Mouse (Mus musculus) limb, embryonic 12.5 days (tissue): ENCODE data around the gene Gm20696. TPM values are rescaled to one million over a fixed set of nuclear protein-coding genes. Genes with fewer than 3 reads are reported as not detected.

Experiments
- ATAC-seq: fragments of 200-750 bp; cut with Nextera tagmentation; 2 replicates; pipeline ENCODE4 v1.8.0; 2017; ENCODE audit warnings: low read depth, moderate TSS enrichment; ENCODE audit not compliant: insufficient number of reproducible peaks, insufficient read depth, low FRiP score, low TSS enrichment
- H3K27ac ChIP-seq: fragments of 300-500 bp; sonication (generic); 2 replicates; pipeline ENCODE4 v1.5.1; 2016; ENCODE audit warnings: mild to moderate bottlenecking, moderate library complexity
- H3K27me3 ChIP-seq: fragments of 300-500 bp; sonication (generic); 2 replicates; pipeline ENCODE4 v1.6.1; 2016; ENCODE audit warnings: mild to moderate bottlenecking, moderate library complexity
- H3K36me3 ChIP-seq: fragments of 300-500 bp; sonication (generic); 2 replicates; pipeline ENCODE4 v1.6.1; 2016; ENCODE audit warnings: mild to moderate bottlenecking, moderate library complexity
- H3K4me1 ChIP-seq: fragments of 300-500 bp; sonication (generic); replicated peaks from 2 replicates; pipeline ENCODE4 v1.6.1; 2016
- H3K4me2 ChIP-seq: fragments of 300-500 bp; sonication (generic); 2 replicates; pipeline ENCODE4 v1.6.1; 2016; ENCODE audit warnings: mild to moderate bottlenecking, moderate library complexity
- H3K4me3 ChIP-seq: fragments of 300-500 bp; sonication (generic); replicated peaks from 2 replicates; pipeline ENCODE4 v1.5.1; 2016; ENCODE audit warnings: mild to moderate bottlenecking
- H3K9ac ChIP-seq: fragments of 300-500 bp; sonication (generic); replicated peaks from 2 replicates; pipeline ENCODE4 v1.6.1; 2016; ENCODE audit warnings: mild to moderate bottlenecking, moderate library complexity
- H3K9me3 ChIP-seq: fragments of 300-500 bp; sonication (generic); 2 replicates; pipeline ENCODE4 v1.6.1; 2016; ENCODE audit warnings: mild to moderate bottlenecking, moderate library complexity
- WGBS: fragments of 180-500 bp; shearing (Covaris S2); methylation state at CpG from one replicate; pipeline ENCODE4 v1.1.7; 2016; 5-methylcytosine and 5-hydroxymethylcytosine counted together
- polyA plus RNA-seq: library from polyadenylated mRNA; unstranded; fragments of >200 nt; fragmentation: Nextera tagmentation; extraction: Ambion mirVana; gene quantifications from 2 replicates; pipeline ENCODE4 v1.2.1, GENCODE M21; 2016

Gm20696 gene
- 5.9 and 7.6 TPM in 2 replicates for polyA plus RNA-seq

- no peaks in the 10 kb centered on the region for H3K36me3 ChIP-seq
- peak; percentile 57; the same call in 1 of the 2 replicates for ATAC-seq
Observed at GRCm38 (mm10) chr6:99666318-99667171, at the start of gene Gm20696, which contains the start of gene Eif4e3. Gene Gm20696 (minus strand): TSS chr6:99666797. Gene Eif4e3 (minus strand): TSS chr6:99666771.

GRCm38 (mm10) chr6:99715913-99716312 is 49.3 kb upstream of the Gm20696 start:
- WGBS, result 70% methylated on average over 6 of the region's 6 CpGs
- no peak overlapping the region for H3K4me2 ChIP-seq
- peaks cover 17% of the 10 kb centered on the region for H3K27me3 ChIP-seq
- no peak for ATAC-seq
- H3K9me3 ChIP-seq, result no peaks in the 10 kb centered on the region
- no peak overlapping the region for H3K4me3 ChIP-seq
- no peak overlapping the region for H3K27ac ChIP-seq
- no peak overlapping the region for H3K9ac ChIP-seq
- no peaks in the 10 kb centered on the region for H3K4me1 ChIP-seq
- H3K36me3 ChIP-seq, result no peaks in the 10 kb centered on the region

More at GRCm38 (mm10) chr6:99666318-99667171, at the start of gene Gm20696, which contains the start of gene Eif4e3:
- under 1% methylated on average over 59 of the region's 75 CpGs for WGBS
- Histone ChIP-seq H3K27me3 (0 out of 2 replicates have a peak, but pooled peaks cover 6% of the 10 kb centered on the region), H3K4me1 (peaks cover 26% of the 10 kb centered on the region), H3K4me2 (peak within 1 kb of the TSS; percentile 88), H3K4me3 (peak within 1 kb of the TSS; percentile 85), H3K9me3 (no peaks in the 10 kb centered on the region), H3K27ac (peak within 1 kb of the TSS; percentile 73), H3K9ac (peak within 1 kb of the TSS; percentile 89)

DNA sequence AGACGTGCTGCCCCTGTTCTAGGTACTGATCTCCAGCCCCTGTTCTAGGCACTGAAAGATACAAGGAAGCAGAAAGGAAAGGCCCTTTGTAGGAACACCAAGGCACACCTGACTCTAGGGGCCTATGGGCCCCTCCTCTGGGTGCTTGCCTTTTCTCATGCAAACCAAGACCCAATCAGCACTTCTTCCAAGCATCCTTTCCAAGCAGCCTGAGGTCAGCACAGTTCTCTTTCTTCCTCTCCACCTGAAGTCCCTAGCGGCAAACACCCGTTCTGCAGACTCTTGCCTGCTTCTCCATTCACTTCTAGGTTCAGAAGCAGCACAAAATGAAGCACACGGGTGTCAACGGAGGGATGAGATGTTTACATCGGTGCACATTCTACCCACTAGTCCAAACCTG is 48.6 kb upstream of the Gm20696 start:
- peaks cover 17% of the 10 kb centered on the region for H3K27me3 ChIP-seq
- H3K9me3 ChIP-seq, result no peaks in the 10 kb centered on the region
- H3K36me3 ChIP-seq, result no peaks in the 10 kb centered on the region
- H3K4me2 ChIP-seq, result no peak overlapping the region
- H3K4me3 ChIP-seq, result no peak overlapping the region
- ATAC-seq, result no peak
- no peak overlapping the region for H3K9ac ChIP-seq
- WGBS, result 50% methylated on average over 6 of the region's 6 CpGs
- no peaks in the 10 kb centered on the region for H3K4me1 ChIP-seq
- H3K27ac ChIP-seq, result no peak overlapping the region

DNA sequence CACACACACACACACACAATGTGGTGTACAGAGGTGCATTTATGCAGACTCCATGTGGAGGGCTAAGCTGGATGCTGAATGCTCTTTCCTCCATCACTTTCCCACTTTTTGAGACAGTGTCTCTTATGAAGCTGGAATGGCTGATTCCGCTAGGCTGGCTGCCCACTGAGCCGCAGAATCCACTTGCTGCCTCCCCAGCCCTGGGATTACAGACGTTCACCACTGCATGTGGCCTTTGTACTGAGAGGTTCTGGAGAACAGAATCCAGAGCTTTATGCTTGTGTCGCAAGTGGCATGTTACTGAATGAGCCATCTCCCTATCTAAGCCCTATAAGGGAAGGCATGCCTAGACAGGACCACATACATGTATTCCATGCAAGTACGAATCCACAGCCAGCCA is 46.7 kb upstream of the Gm20696 start:
- peaks cover 14% of the 10 kb centered on the region for H3K27me3 ChIP-seq
- no peak overlapping the region for H3K4me2 ChIP-seq
- H3K9ac ChIP-seq, result no peak overlapping the region
- no peak for ATAC-seq
- H3K9me3 ChIP-seq, result no peaks in the 10 kb centered on the region
- H3K36me3 ChIP-seq, result no peaks in the 10 kb centered on the region
- no peaks in the 10 kb centered on the region for H3K4me1 ChIP-seq
- H3K4me3 ChIP-seq, result no peak overlapping the region
- WGBS, result 84% methylated on average over 5 of the region's 5 CpGs
- no peak overlapping the region for H3K27ac ChIP-seq

DNA sequence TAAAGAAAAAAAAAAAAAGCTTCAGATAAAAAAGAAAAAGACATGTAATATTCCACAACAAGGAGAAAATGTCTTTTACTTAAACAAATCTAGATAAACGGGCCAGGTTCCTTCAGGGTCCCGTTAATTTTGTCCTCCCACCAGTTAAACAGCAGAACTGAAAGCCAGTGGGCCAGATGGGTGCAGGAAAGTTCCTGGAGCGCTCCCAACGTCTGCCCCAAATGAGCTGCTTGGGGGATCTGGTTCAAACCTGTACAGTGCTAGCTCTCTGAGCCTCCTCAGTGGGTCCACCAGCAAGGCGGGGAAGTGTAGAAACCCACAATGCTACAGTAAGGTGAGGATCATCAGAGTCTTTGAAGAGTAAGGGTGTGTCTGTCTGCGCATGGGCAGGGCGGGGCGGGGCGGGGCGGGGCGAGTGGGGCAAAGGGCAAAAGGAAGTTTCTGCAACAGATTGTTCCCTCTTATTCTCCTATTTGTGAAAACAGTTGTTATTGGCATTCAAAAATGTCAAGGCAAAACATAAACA is 45.0 kb upstream of the Gm20696 start:
- no peaks in the 10 kb centered on the region for H3K9me3 ChIP-seq
- 56% methylated on average over 11 of the region's 11 CpGs for WGBS
- H3K36me3 ChIP-seq, result no peaks in the 10 kb centered on the region
- ATAC-seq, result no peak
- H3K4me3 ChIP-seq, result no peak overlapping the region
- H3K27me3 ChIP-seq, result peaks cover 13% of the 10 kb centered on the region
- H3K9ac ChIP-seq, result no peak overlapping the region
- no peaks in the 10 kb centered on the region for H3K4me1 ChIP-seq
- H3K4me2 ChIP-seq, result no peak overlapping the region
- H3K27ac ChIP-seq, result no peak overlapping the region

- Histone ChIP-seq H3K4me2 (no peak overlapping the region), H3K9ac (no peak overlapping the region), H3K4me3 (no peak overlapping the region), H3K9me3 (no peaks in the 10 kb centered on the region), H3K36me3 (no peaks in the 10 kb centered on the region), H3K4me1 (peaks cover 9% of the 10 kb centered on the region; the same call in 1 of the 2 replicates), H3K27ac (no peak overlapping the region), H3K27me3 (peaks cover 37% of the 10 kb centered on the region)
- no peak for ATAC-seq
- WGBS, result 41% methylated on average over 3 of the region's 3 CpGs
Observed at GRCm38 (mm10) chr6:99700484-99700883, 33.9 kb upstream of the Gm20696 start.

DNA sequence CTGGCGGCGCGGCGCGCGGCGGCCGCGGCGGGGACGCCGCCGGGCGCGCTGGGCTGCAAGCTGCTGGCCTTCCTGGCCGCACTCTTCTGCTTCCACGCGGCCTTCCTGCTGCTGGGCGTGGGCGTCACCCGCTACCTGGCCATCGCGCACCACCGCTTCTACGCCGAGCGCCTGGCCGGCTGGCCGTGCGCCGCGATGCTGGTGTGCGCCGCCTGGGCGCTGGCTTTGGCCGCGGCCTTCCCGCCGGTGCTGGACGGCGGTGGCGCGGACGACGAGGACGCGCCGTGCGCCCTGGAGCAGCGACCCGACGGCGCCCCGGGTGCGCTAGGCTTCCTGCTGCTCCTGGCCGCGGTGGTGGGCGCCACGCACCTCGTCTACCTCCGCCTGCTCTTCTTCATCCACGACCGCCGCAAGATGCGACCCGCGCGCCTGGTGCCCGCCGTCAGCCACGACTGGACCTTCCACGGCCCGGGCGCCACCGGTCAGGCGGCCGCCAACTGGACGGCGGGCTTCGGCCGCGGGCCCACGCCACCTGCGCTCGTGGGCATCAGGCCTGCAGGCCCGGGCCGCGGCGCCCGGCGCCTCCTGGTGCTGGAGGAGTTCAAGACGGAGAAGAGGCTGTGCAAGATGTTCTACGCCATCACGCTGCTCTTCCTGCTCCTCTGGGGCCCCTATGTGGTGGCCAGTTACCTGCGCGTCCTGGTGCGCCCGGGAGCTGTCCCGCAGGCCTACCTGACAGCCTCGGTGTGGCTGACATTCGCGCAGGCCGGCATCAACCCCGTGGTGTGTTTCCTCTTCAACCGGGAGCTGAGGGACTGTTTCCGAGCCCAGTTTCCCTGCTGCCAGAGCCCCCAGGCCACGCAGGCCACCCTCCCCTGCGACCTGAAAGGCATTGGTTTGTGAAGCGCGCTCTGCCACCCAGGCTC is 26.6 kb upstream of the Gm20696 start:
- peaks cover 86% of the 10 kb centered on the region for H3K27me3 ChIP-seq
- H3K36me3 ChIP-seq, result no peaks in the 10 kb centered on the region
- H3K9me3 ChIP-seq, result no peaks in the 10 kb centered on the region
- H3K4me2 ChIP-seq, result peak overlapping the region; percentile 94
- peak overlapping the region; percentile 53; the same call in 1 of the 2 replicates for H3K27ac ChIP-seq
- peaks cover 14% of the 10 kb centered on the region for H3K4me1 ChIP-seq
- H3K4me3 ChIP-seq, result peak overlapping the region; percentile 85
- no peak for ATAC-seq
- WGBS, result 1% methylated on average over 109 of the region's 110 CpGs
- H3K9ac ChIP-seq, result peak overlapping the region; percentile 90

DNA sequence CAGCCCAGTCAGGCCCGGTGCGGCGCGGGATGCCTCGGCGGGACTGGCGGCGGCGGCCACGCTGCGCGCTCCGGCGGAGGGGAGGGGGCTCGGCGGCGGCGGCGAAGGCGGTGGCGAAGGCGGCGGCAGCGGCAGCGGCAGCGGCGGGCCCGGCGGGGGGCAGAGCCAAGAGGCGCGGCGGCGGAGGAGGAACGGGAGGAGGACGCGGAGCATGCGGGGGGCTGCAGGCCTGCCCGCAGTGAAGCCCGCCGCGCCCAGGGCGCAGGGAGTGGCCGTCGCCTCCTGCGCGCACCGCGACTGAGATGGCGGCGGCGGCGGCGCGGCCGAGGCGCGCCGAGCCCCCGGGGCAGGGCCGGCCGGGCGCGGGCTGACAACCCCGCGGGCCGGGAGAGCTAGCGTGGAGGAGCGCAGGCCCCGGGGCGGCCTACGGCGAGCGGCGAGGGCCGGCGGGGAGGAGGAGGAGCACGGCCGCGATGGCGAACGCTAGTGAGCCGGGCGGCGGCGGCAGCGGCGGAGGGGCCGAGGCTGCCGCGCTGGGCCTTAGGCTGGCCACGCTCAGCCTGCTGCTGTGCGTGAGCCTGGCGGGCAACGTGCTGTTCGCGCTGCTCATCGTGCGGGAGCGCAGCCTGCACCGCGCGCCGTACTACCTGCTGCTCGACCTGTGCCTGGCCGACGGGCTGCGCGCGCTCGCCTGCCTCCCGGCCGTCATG is 25.8 kb upstream of the Gm20696 start, which contains the start of gene Gpr27:
Gene Gpr27, plus strand, starts transcription at position 474 of the 710 bp plus-strand sequence.
- H3K9me3 ChIP-seq, result no peaks in the 10 kb centered on the region
- peak within 1 kb of the TSS; percentile 85 for H3K4me3 ChIP-seq
- no peaks in the 10 kb centered on the region for H3K36me3 ChIP-seq
- peak; percentile 70; the same call in 1 of the 2 replicates for ATAC-seq
- H3K27me3 ChIP-seq, result peaks cover 78% of the 10 kb centered on the region
- peaks cover 17% of the 10 kb centered on the region for H3K4me1 ChIP-seq
- under 1% methylated on average over 97 of the region's 112 CpGs for WGBS
- H3K4me2 ChIP-seq, result peak within 1 kb of the TSS; percentile 94
- H3K27ac ChIP-seq, result peak within 1 kb of the TSS; percentile 53; the same call in 1 of the 2 replicates
- peak within 1 kb of the TSS; percentile 90 for H3K9ac ChIP-seq

DNA sequence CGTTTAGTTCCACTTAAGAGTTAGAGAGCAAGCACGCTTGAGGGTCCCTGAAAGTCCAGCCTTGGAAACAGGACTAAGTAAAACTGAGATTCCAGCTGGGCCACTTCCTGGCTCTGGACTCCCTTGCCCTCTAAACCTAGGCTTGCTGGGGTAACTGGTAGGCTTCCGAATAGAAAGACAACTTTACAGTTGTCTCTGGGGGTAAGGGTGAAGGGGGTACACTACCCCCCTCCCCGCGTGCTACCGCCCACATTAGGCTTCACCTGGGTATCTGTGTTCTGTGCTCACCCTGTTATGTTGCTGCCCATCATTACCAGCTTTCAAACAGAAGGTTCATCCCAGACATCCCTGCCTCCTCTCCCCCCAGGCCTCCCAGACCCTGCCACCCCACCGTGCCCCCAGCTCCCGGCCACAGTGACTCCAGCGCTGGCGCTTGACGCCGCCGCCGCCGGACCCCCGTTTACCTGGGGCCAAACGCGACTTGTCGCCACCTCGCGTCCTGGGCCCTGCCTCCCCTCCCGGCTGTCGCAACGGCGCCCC is 25.1 kb upstream of the Gm20696 start:
- peak overlapping the region; percentile 94 for H3K4me2 ChIP-seq
- no peak for ATAC-seq
- peak overlapping the region; percentile 90 for H3K9ac ChIP-seq
- H3K9me3 ChIP-seq, result no peaks in the 10 kb centered on the region
- no peaks in the 10 kb centered on the region for H3K36me3 ChIP-seq
- peaks cover 17% of the 10 kb centered on the region for H3K4me1 ChIP-seq
- no peak overlapping the region for H3K27ac ChIP-seq
- H3K27me3 ChIP-seq, result peaks cover 72% of the 10 kb centered on the region
- 8% methylated on average over 25 of the region's 25 CpGs for WGBS
- H3K4me3 ChIP-seq, result peak overlapping the region; percentile 85

DNA sequence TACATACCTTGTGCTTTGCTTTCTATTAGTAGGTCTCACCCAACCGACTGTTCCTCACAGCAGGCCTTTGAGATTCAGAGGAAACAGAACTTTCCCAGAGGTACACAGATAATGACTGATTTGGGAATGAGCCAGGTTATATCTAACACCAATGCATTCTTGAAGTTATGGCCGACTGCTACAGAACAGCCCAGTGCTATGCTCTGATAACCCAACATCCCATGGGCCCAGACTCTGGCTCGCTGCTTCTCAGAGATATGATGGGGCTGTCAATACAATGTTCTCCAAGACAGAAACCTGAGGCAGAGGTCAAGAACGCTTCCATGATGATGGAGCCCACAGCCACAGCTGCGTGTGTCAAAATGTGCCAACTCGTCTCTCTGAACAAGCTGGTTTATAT is 21.9 kb upstream of the Gm20696 start:
- Histone ChIP-seq H3K4me2 (no peak overlapping the region), H3K36me3 (no peaks in the 10 kb centered on the region), H3K9ac (no peak overlapping the region), H3K9me3 (peaks cover 7% of the 10 kb centered on the region), H3K27me3 (peaks cover 40% of the 10 kb centered on the region), H3K27ac (no peak overlapping the region), H3K4me3 (no peak overlapping the region), H3K4me1 (peaks cover 14% of the 10 kb centered on the region)
- WGBS, result 86% methylated on average over 6 of the region's 6 CpGs
- ATAC-seq, result no peak
